Mouse (Mus musculus) heart, adult 2 months (tissue): ENCODE measurements around the gene Lrrc8b. TPM values are rescaled to one million over a fixed set of nuclear protein-coding genes. Genes with fewer than 3 reads are reported as not detected.

Experiments
- DNase-seq, 2 experiments: peaks; one replicate each; pipeline ENCODE4 v3.0.0; 2021
- H3K27ac ChIP-seq: fragments of 200-600 bp; 2 replicates; pipeline ENCODE4 v1.8.1; 2022
- H3K27me3 ChIP-seq: fragments of 200-500 bp; 2 replicates; pipeline ENCODE4 v1.6.1; 2012; ENCODE audit warnings: mild to moderate bottlenecking, low read length, inconsistent platforms, mixed read lengths; ENCODE audit not compliant: control insufficient read depth, insufficient read depth
- H3K36me3 ChIP-seq: fragments of 200-500 bp; 2 replicates; pipeline ENCODE4 v1.6.1; 2012; ENCODE audit warnings: low read length, inconsistent platforms; ENCODE audit not compliant: control insufficient read depth, insufficient read depth
- H3K4me1 ChIP-seq: fragments of 200-500 bp; 2 replicates; pipeline ENCODE4 v1.6.1; 2011; ENCODE audit warnings: low read length; ENCODE audit not compliant: control insufficient read depth, insufficient read depth
- H3K4me3 ChIP-seq: fragments of 200-600 bp; 2 replicates; pipeline ENCODE4 v1.8.1; 2022
- H3K79me2 ChIP-seq: fragments of 200-500 bp; replicated peaks from 2 replicates; pipeline ENCODE4 v1.6.1; 2012; ENCODE audit warnings: mild to moderate bottlenecking, inconsistent platforms, low read length, moderate library complexity, mixed read lengths; ENCODE audit not compliant: control insufficient read depth, insufficient read depth
- H3K9ac ChIP-seq: fragments of 200-500 bp; 2 replicates; pipeline ENCODE4 v1.6.1; 2012; ENCODE audit warnings: low read depth, mild to moderate bottlenecking, control low read depth, inconsistent platforms, low read length, mixed read lengths
- CTCF ChIP-seq: fragments of 200-600 bp; IDR thresholded peaks from 2 replicates; pipeline ENCODE4 v1.8.1; 2022; ENCODE audit warnings: antibody characterized with exemption, mild to moderate bottlenecking, moderate library complexity
- EP300 ChIP-seq: fragments of 200-500 bp; IDR thresholded peaks from 2 replicates; pipeline ENCODE4 v1.6.1; 2011; ENCODE audit warnings: low read depth, low read length, control low read depth; ENCODE audit not compliant: insufficient read depth
- POLR2A ChIP-seq: fragments of 200-500 bp; IDR thresholded peaks from 2 replicates; pipeline ENCODE4 v1.6.1; 2011; ENCODE audit warnings: mild to moderate bottlenecking, low read depth, low read length, control low read depth; ENCODE audit not compliant: insufficient read depth
- WGBS: fragments of 180-500 bp; shearing (Covaris S2); methylation state at CpG from one replicate; pipeline ENCODE4 v1.1.7; 2018; 5-methylcytosine and 5-hydroxymethylcytosine counted together
- intact Hi-C: fragments of 180-260 bp; cut with DNase I; formaldehyde crosslinking; loops from one replicate; pipeline ENCODE4 v1.15.1; 2025
- polyA plus RNA-seq: library from polyadenylated mRNA; depleted of rRNA; stranded (reverse); fragments of >200 nt; gene quantifications from 2 replicates; pipeline ENCODE4 v1.2.3, GENCODE M21; 2012
- total RNA-seq, 2 experiments: library from RNA; stranded (reverse); gene quantifications; 2 replicates each; pipeline ENCODE4 v1.2.3; 2021

Gene Lrrc8b
- total and polyA plus RNA-seq, 3 experiments = 2.9 to 5.0 (median 4.4) TPM

DNA sequence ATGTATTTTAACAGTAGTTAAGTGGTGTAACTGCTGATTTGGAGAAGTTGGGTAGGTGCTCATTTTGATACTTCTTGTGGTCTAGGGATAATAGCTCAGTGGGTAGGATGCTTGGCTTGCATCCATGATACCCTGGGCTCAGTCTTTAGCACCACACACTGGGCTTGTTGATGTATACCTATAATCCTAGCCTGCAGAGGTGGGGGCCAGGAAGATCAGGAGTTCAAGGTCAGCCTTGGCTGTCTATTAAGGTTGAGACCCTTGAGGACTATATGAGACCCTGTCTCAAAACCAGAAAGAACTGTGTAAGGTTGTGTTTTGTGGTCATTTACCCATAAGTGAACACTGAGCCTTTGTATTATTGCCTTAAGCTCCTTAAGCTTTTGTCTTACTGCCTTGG, 49.1 kb downstream of the Lrrc8b start:
- Histone ChIP-seq H3K4me1 (no peaks in the 10 kb centered on the region), H3K27ac (no peak overlapping the region), H3K27me3 (no peaks in the 10 kb centered on the region), H3K9ac (no peak overlapping the region), H3K79me2 (no peaks in the 10 kb centered on the region), H3K4me3 (no peak overlapping the region), H3K36me3 (no peaks in the 10 kb centered on the region)
- intact Hi-C loops = no loop called here
- DNase-seq = no peak
- TF ChIP-seq CTCF (no peak), POLR2A (no peak), EP300 (no peak)

DNA sequence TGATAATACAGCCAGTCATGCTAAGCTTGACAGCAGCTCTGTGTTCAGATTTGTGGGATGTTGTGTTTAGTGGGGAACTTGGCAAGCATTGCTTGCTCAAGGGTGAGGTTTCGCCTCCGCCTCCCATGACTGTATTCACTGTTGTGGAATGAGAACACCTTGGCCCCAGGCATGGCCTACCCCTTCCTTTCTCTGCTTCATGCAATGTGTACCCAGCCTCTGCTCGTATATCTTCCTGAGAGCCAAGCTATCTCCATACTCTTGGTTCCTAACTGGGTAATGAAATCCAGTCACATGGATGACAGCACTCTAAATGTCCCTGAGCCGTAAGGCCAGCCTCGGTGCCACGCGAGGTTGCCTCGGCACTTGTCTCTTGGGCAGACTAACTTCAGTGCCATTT, 50.0 kb downstream of the Lrrc8b start:
- no peak for TF ChIP-seq POLR2A
- no peak for TF ChIP-seq CTCF
- TF ChIP-seq EP300 = no peak
- H3K9ac ChIP-seq = no peak overlapping the region

DNA sequence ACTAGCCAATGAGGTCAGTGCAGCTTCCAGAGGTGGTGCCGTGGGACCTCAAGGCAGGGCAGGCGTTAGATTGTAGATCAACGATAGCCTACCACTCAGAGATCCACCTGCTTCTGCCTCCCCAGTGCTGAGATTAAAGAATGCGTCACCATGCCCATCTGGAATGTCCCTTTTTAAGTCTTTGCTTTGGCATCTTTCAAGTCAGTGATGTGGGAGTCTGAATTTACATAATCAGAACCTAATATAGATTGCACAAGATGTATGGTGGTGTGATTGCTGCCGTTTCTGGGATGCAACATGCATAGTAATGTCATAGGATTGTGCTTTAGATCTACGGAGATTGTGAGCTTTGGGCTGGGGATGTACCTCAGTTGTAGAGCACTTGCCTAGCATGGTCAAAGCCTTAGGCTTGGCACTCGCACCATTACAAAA, 50.9 kb downstream of the Lrrc8b start:
- TF ChIP-seq CTCF = no peak
- TF ChIP-seq EP300 = no peak
- no peak for TF ChIP-seq POLR2A
- intact Hi-C loops = no loop called here
- no peaks in the 10 kb centered on the region for H3K36me3 ChIP-seq
- no peak overlapping the region for H3K9ac ChIP-seq
- no peak for DNase-seq
- H3K27ac ChIP-seq = peak overlapping the region; percentile 29
- no peak overlapping the region for H3K4me3 ChIP-seq
- no peaks in the 10 kb centered on the region for H3K4me1 ChIP-seq
- WGBS = 87% methylated on average over 7 of the region's 7 CpGs
- H3K79me2 ChIP-seq = no peaks in the 10 kb centered on the region
- no peaks in the 10 kb centered on the region for H3K27me3 ChIP-seq

More for the DNA sequence above, 50.0 kb downstream of the Lrrc8b start:
- no peaks in the 10 kb centered on the region for H3K27me3 ChIP-seq
- H3K4me3 ChIP-seq = no peak overlapping the region
- 97% methylated on average over 8 of the region's 8 CpGs for WGBS
- H3K27ac ChIP-seq = no peak overlapping the region
- no peaks in the 10 kb centered on the region for H3K4me1 ChIP-seq
- no peaks in the 10 kb centered on the region for H3K79me2 ChIP-seq
- no peaks in the 10 kb centered on the region for H3K36me3 ChIP-seq
- no peak for DNase-seq
- intact Hi-C loops = no loop called here

DNA sequence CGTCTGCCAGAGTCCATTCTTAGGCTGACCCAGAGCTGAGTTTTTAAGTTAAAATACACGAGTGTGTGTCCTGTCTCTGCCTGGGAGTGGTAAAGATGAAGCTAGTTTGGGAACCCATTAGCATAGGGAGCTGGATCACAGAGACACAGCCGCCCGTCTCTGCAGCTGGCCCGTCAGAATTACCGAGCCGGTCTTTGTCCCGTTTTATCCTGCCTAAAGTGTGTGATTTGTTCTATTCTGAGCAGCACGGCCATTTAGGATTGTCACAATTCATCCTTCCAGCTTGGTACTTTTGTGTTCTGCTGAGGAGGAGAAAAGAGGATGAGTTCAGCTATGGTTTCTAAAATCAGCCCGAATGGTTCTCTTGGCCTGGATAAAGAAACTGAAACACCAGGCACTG, 51.7 kb downstream of the Lrrc8b start:
- Histone ChIP-seq H3K27me3 (no peaks in the 10 kb centered on the region), H3K9ac (no peak overlapping the region), H3K27ac (peak overlapping the region; percentile 29), H3K79me2 (no peaks in the 10 kb centered on the region), H3K36me3 (no peaks in the 10 kb centered on the region), H3K4me1 (no peaks in the 10 kb centered on the region), H3K4me3 (no peak overlapping the region)
- no peak for DNase-seq
- TF ChIP-seq CTCF (no peak), POLR2A (no peak), EP300 (no peak)
- intact Hi-C loops = no loop called here
- 83% methylated on average over 10 of the region's 10 CpGs for WGBS

DNA sequence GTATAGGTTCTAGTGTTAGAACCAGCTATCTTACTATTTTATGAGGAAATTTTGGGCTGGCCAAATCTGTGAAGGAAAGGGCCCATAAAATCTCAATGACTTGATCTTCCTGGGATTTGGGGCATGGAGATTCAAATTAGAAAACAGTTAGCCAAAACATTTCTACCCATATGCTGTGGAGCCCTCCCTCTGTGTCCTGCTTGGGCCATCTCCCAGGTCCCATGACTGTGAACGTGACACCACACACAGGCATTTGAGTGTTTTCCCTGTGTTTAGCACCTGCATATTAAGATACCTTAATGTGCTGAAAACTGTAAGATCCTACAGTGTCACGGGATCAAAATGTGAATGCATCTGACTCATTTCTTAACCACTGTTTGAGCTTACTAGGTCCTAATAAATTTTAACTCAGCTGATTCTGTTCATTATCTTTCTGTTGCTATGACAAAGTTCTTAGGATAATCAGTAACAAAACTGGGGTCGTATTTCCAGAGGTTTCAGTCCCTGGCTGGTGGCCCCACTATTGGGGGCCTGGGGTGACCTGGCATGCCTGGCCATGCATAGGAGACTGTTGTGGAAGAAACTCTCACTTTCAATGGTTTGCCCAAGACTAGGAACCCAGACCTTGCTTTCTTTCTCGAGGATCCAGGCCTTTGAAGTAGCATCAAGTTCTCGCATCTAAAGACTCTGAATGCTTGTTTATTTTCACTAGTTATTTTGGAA, 57.6 kb downstream of the Lrrc8b start:
- no peak for TF ChIP-seq POLR2A
- TF ChIP-seq CTCF = no peak
- TF ChIP-seq EP300 = no peak
- Histone ChIP-seq H3K36me3 (no peaks in the 10 kb centered on the region), H3K79me2 (no peaks in the 10 kb centered on the region), H3K9ac (no peak overlapping the region), H3K4me3 (no peak overlapping the region), H3K27ac (no peak overlapping the region), H3K27me3 (no peaks in the 10 kb centered on the region), H3K4me1 (no peaks in the 10 kb centered on the region)
- no peak for DNase-seq
- intact Hi-C loops = no loop called here
- WGBS = 79% methylated on average over 5 of the region's 5 CpGs

DNA sequence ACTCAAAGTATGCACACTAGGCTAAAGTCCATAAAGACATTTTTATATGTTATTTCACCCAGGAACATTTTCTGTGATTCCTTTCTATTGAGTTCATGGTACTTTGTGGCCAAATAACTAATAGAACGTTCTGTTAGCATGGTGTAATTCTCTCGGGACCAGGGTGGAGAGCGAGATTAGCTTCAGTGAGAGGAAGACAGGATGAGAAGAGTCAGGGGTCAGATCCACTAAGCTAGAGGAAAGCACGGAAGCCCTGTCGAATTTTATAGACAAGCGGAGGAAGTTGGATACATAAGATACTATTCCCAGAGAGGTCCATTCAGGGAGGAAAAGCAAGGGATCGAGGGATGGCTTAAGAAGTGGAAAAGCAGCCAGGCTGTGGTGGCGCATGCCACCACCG, 62.0 kb downstream of the Lrrc8b start:
- intact Hi-C loops = no loop called here
- no peaks in the 10 kb centered on the region for H3K79me2 ChIP-seq
- H3K27ac ChIP-seq = no peak overlapping the region

More for the DNA sequence above, 62.0 kb downstream of the Lrrc8b start:
- Histone ChIP-seq H3K4me1 (no peaks in the 10 kb centered on the region), H3K36me3 (no peaks in the 10 kb centered on the region), H3K4me3 (no peak overlapping the region), H3K9ac (no peak overlapping the region), H3K27me3 (no peaks in the 10 kb centered on the region)
- DNase-seq = no peak
- WGBS = 51% methylated on average over 9 of the region's 9 CpGs
- TF ChIP-seq POLR2A (no peak), EP300 (no peak), CTCF (no peak)
